Mouse (Mus musculus) stomach, embryonic 15.5 days (tissue): ENCODE results near the gene Trub1. TPM values are rescaled to one million over a fixed set of nuclear protein-coding genes. Genes with fewer than 3 reads are reported as not detected.

Experiments
- ATAC-seq: fragments of 200-750 bp; cut with Nextera tagmentation; 2 replicates; pipeline ENCODE4 v1.8.0; 2017; ENCODE audit warnings: low read depth, moderate number of reproducible peaks, moderate TSS enrichment; ENCODE audit not compliant: insufficient read depth, low FRiP score
- H3K27ac ChIP-seq: fragments of 300-500 bp; sonication (generic); 2 replicates; pipeline ENCODE4 v1.5.1; 2015; ENCODE audit warnings: mild to moderate bottlenecking, inconsistent platforms
- H3K27me3 ChIP-seq: fragments of 300-500 bp; sonication (generic); replicated peaks from 2 replicates; pipeline ENCODE4 v1.6.1; 2015; ENCODE audit warnings: inconsistent platforms
- H3K36me3 ChIP-seq: fragments of 300-500 bp; sonication (generic); 2 replicates; pipeline ENCODE4 v1.6.1; 2015; ENCODE audit warnings: inconsistent platforms
- H3K4me1 ChIP-seq: fragments of 300-500 bp; sonication (generic); 2 replicates; pipeline ENCODE4 v1.6.1; 2015; ENCODE audit warnings: inconsistent platforms
- H3K4me2 ChIP-seq: fragments of 300-500 bp; sonication (generic); 2 replicates; pipeline ENCODE4 v1.6.1; 2015; ENCODE audit warnings: mild to moderate bottlenecking, inconsistent platforms
- H3K4me3 ChIP-seq: fragments of 300-500 bp; sonication (generic); replicated peaks from 2 replicates; pipeline ENCODE4 v1.5.1; 2015; ENCODE audit warnings: inconsistent platforms
- H3K9ac ChIP-seq: fragments of 300-500 bp; sonication (generic); 2 replicates; pipeline ENCODE4 v1.6.1; 2015; ENCODE audit warnings: inconsistent platforms
- H3K9me3 ChIP-seq: fragments of 300-500 bp; sonication (generic); 2 replicates; pipeline ENCODE4 v1.6.1; 2016; ENCODE audit warnings: inconsistent platforms
- WGBS: fragments of 180-500 bp; shearing (Covaris S2); methylation state at CpG from one replicate; pipeline ENCODE4 v1.1.7; 2015; 5-methylcytosine and 5-hydroxymethylcytosine counted together
- polyA plus RNA-seq: library from polyadenylated mRNA; unstranded; fragments of >200 nt; fragmentation: Nextera tagmentation; extraction: Ambion mirVana; gene quantifications from 2 replicates; pipeline ENCODE4 v1.2.1, GENCODE M21; 2015

Gene Trub1
- polyA plus RNA-seq, 1 experiment from 2014 or later: 24.7 TPM

- H3K9me3 ChIP-seq: no peaks in the 10 kb centered on the region
- no peaks in the 10 kb centered on the region for H3K27me3 ChIP-seq
- no peaks in the 10 kb centered on the region for H3K4me1 ChIP-seq
- no peak overlapping the region for H3K9ac ChIP-seq
- no peak overlapping the region for H3K4me2 ChIP-seq
- H3K36me3 ChIP-seq: no peaks in the 10 kb centered on the region
- ATAC-seq: no peak
- no peak overlapping the region for H3K4me3 ChIP-seq
- H3K27ac ChIP-seq: no peak overlapping the region
- WGBS: 95% methylated on average over 15 of the region's 15 CpGs
Measured at GRCm38 (mm10) chr19:57425296-57425695, 27.4 kb upstream of the Trub1 start.

GRCm38 (mm10) chr19:57426841-57427240, 25.9 kb upstream of the Trub1 start:
- Histone ChIP-seq H3K4me2 (no peak overlapping the region), H3K4me3 (no peak overlapping the region), H3K36me3 (no peaks in the 10 kb centered on the region), H3K4me1 (no peaks in the 10 kb centered on the region), H3K9ac (no peak overlapping the region), H3K27me3 (no peaks in the 10 kb centered on the region), H3K27ac (no peak overlapping the region), H3K9me3 (no peaks in the 10 kb centered on the region)
- no peak for ATAC-seq
- WGBS: 90% methylated on average over 8 of the region's 8 CpGs

- H3K4me3 ChIP-seq: no peak overlapping the region
- no peak for ATAC-seq
- H3K27me3 ChIP-seq: no peaks in the 10 kb centered on the region
- no peaks in the 10 kb centered on the region for H3K36me3 ChIP-seq
- H3K4me2 ChIP-seq: no peak overlapping the region
- no peaks in the 10 kb centered on the region for H3K9me3 ChIP-seq
- H3K27ac ChIP-seq: no peak overlapping the region
- WGBS: 76% methylated on average over 14 of the region's 14 CpGs
- no peak overlapping the region for H3K9ac ChIP-seq
- no peaks in the 10 kb centered on the region for H3K4me1 ChIP-seq
Measured at GRCm38 (mm10) chr19:57427756-57428438, 24.8 kb upstream of the Trub1 start.

- no peak for ATAC-seq
- 81% methylated on average over 3 of the region's 3 CpGs for WGBS
- Histone ChIP-seq H3K27ac (no peak overlapping the region), H3K4me1 (no peaks in the 10 kb centered on the region), H3K27me3 (no peaks in the 10 kb centered on the region), H3K4me3 (no peak overlapping the region), H3K9me3 (no peaks in the 10 kb centered on the region), H3K36me3 (no peaks in the 10 kb centered on the region), H3K9ac (no peak overlapping the region), H3K4me2 (no peak overlapping the region)
Measured at GRCm38 (mm10) chr19:57428641-57429040, 24.1 kb upstream of the Trub1 start.

- no peak overlapping the region for H3K9ac ChIP-seq
- H3K4me1 ChIP-seq: no peaks in the 10 kb centered on the region
- WGBS: 67% methylated on average over 6 of the region's 6 CpGs
- no peaks in the 10 kb centered on the region for H3K9me3 ChIP-seq
- no peak overlapping the region for H3K4me2 ChIP-seq
- H3K36me3 ChIP-seq: no peaks in the 10 kb centered on the region
- no peak for ATAC-seq
- H3K27ac ChIP-seq: no peak overlapping the region
- H3K27me3 ChIP-seq: no peaks in the 10 kb centered on the region
- no peak overlapping the region for H3K4me3 ChIP-seq
Measured at GRCm38 (mm10) chr19:57429926-57430325, 22.8 kb upstream of the Trub1 start.

GRCm38 (mm10) chr19:57431476-57431875, 21.2 kb upstream of the Trub1 start:
- no peak overlapping the region for H3K27ac ChIP-seq
- no peak overlapping the region for H3K4me2 ChIP-seq
- no peaks in the 10 kb centered on the region for H3K4me1 ChIP-seq
- 47% methylated on average over 6 of the region's 6 CpGs for WGBS
- H3K9me3 ChIP-seq: no peaks in the 10 kb centered on the region
- no peak overlapping the region for H3K4me3 ChIP-seq
- no peaks in the 10 kb centered on the region for H3K27me3 ChIP-seq
- ATAC-seq: no peak
- no peak overlapping the region for H3K9ac ChIP-seq
- no peaks in the 10 kb centered on the region for H3K36me3 ChIP-seq

GRCm38 (mm10) chr19:57434024-57434423, 18.7 kb upstream of the Trub1 start:
- H3K9me3 ChIP-seq: no peaks in the 10 kb centered on the region
- 82% methylated on average over 6 of the region's 6 CpGs for WGBS

GRCm38 (mm10) chr19:57436586-57437021, 16.1 kb upstream of the Trub1 start:
- H3K27ac ChIP-seq: no peak overlapping the region
- 37% methylated on average over 10 of the region's 10 CpGs for WGBS
- no peak overlapping the region for H3K9ac ChIP-seq

More at GRCm38 (mm10) chr19:57434024-57434423, 18.7 kb upstream of the Trub1 start:
- no peak overlapping the region for H3K27ac ChIP-seq
- no peaks in the 10 kb centered on the region for H3K4me1 ChIP-seq
- H3K4me3 ChIP-seq: no peak overlapping the region
- no peaks in the 10 kb centered on the region for H3K27me3 ChIP-seq
- H3K4me2 ChIP-seq: no peak overlapping the region
- no peak overlapping the region for H3K9ac ChIP-seq
- no peaks in the 10 kb centered on the region for H3K36me3 ChIP-seq
- ATAC-seq: no peak

GRCm38 (mm10) chr19:57437042-57437441, 15.7 kb upstream of the Trub1 start:
- no peak for ATAC-seq
- H3K4me2 ChIP-seq: no peak overlapping the region
- no peaks in the 10 kb centered on the region for H3K9me3 ChIP-seq
- 37% methylated on average over 7 of the region's 7 CpGs for WGBS
- no peak overlapping the region for H3K27ac ChIP-seq
- peaks cover 7% of the 10 kb centered on the region; the same call in 1 of the 2 replicates for H3K4me1 ChIP-seq
- H3K27me3 ChIP-seq: no peaks in the 10 kb centered on the region
- no peaks in the 10 kb centered on the region for H3K36me3 ChIP-seq
- H3K9ac ChIP-seq: no peak overlapping the region
- H3K4me3 ChIP-seq: no peak overlapping the region

More at GRCm38 (mm10) chr19:57436586-57437021, 16.1 kb upstream of the Trub1 start:
- Histone ChIP-seq H3K4me3 (no peak overlapping the region), H3K9me3 (no peaks in the 10 kb centered on the region), H3K4me2 (no peak overlapping the region), H3K27me3 (no peaks in the 10 kb centered on the region), H3K4me1 (peaks cover 5% of the 10 kb centered on the region; the same call in 1 of the 2 replicates), H3K36me3 (no peaks in the 10 kb centered on the region)
- ATAC-seq: peak; percentile 65; the same call in 1 of the 2 replicates

- no peaks in the 10 kb centered on the region for H3K36me3 ChIP-seq
- no peaks in the 10 kb centered on the region for H3K9me3 ChIP-seq
- WGBS: 93% methylated on average over 5 of the region's 5 CpGs
- H3K9ac ChIP-seq: no peak overlapping the region
- no peak for ATAC-seq
- H3K27me3 ChIP-seq: no peaks in the 10 kb centered on the region
- H3K27ac ChIP-seq: no peak overlapping the region
- no peak overlapping the region for H3K4me3 ChIP-seq
- H3K4me1 ChIP-seq: peaks cover 7% of the 10 kb centered on the region; the same call in 1 of the 2 replicates
- H3K4me2 ChIP-seq: no peak overlapping the region
Measured at GRCm38 (mm10) chr19:57439296-57439695, 13.4 kb upstream of the Trub1 start.

GRCm38 (mm10) chr19:57441501-57441900, 11.2 kb upstream of the Trub1 start:
- Histone ChIP-seq H3K27me3 (no peaks in the 10 kb centered on the region), H3K9ac (no peak overlapping the region), H3K4me3 (no peak overlapping the region), H3K4me2 (no peak overlapping the region), H3K4me1 (peaks cover 9% of the 10 kb centered on the region), H3K27ac (no peak overlapping the region), H3K36me3 (no peaks in the 10 kb centered on the region), H3K9me3 (no peaks in the 10 kb centered on the region)
- ATAC-seq: no peak
- 23% methylated on average over 7 of the region's 7 CpGs for WGBS

GRCm38 (mm10) chr19:57442936-57443657, 9.6 kb upstream of the Trub1 start:
- Histone ChIP-seq H3K4me2 (no peak overlapping the region), H3K27me3 (no peaks in the 10 kb centered on the region), H3K9ac (no peak overlapping the region), H3K4me1 (peaks cover 10% of the 10 kb centered on the region), H3K36me3 (no peaks in the 10 kb centered on the region), H3K9me3 (no peaks in the 10 kb centered on the region), H3K4me3 (no peak overlapping the region), H3K27ac (no peak overlapping the region)
- ATAC-seq: no peak
- 43% methylated on average over 8 of the region's 8 CpGs for WGBS
